Mouse (Mus musculus) cerebellum, adult 18-20 months (tissue): ENCODE data around the gene Trit1.
"Not testable (repeated sequence)": the region's sequence is repeated elsewhere in the genome, so short reads cannot be mapped to it uniquely, and the experiment has no call there.

ENCODE experiments used
- DNase-seq, 2 experiments: peaks; one replicate each; pipeline ENCODE4 v3.0.0; 2021

Gene Trit1

DNA sequence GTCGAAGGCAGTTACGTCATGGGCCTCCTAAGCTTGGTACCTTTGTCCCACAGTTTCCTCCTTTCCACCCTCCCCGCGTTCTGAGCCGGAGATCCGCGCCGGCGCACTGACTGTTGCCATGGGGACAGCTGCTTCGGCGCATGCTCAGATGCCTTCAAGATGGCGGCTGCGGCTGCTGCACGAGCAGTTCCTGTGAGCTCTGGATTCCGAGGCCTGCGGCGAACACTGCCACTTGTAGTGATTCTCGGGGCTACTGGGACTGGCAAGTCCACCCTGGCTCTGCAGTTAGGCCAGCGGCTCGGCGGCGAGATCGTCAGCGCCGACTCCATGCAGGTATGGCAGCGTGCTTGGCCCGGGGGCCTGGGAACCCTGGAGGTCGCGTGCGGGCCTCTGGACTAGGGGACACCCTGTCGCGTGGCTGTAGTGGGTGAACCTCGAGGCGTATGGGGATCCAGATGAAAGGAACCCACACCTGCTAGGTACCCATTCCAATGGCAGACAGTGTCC is at the start of gene Trit1:
Gene Trit1 (plus strand): TSS at position 147 of the 507 bp plus-strand sequence.
- DNase-seq = peak; percentile 95 to 96

DNA sequence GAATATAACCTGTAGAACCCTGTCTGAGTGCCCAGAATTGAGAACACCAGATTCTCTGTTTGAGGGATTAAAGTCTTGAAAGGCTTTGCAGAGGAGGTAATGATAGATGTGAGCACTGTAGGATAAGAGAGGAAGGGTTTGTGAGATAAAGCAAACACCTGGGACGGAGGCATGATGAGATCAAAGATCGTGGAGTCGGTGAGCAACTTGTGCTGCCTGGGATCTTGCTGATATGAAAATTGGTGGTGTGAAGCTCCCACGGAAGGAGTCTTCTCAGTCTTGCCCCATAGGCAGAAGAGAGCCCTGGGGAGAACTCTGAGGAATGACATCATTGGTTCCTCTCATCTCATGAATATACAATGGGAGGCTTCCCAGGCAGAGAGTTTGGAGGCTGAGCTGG is 48.3 kb upstream of the Trit1 start:
- no peak for DNase-seq

DNA sequence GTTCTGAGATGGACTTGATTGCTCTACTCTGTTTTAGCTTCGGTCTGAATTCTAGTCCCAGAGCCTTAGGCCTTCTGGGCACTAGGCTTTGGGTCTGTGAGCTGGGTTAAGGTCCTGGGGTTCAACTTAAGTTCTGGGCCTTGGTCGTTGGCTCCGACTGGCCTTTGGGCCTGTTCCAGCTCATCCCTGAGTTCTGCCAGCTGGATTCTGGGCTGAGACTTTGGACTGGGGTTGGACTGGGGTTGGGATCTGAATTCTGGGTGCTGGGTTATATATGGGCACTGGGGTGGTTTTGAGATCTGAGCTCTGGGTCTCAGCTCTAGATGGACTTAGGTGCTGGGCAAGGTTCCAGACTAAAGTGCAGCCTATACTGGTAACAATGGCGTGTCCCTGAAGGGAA is 45.2 kb upstream of the Trit1 start:
- no peak for DNase-seq

DNA sequence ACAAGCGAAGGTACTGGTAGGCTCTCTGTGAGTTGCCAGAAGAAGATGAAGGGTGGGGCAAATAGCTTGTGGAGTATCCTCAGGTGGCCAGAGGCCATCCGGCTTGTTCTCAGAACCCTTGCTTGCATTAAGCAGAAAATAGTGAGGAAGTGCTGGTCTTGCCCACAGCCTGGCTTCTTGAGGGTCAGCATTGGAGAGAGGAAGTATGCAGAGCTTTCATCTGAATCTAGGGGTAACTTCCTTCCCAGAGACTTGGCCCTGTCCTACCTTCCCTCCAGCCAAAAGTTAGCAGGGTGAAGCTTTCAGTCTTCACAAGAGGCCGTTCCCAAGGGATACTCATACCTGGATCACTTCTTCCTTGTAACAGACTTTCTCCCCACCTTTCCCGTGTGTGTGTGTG is 44.8 kb upstream of the Trit1 start:
- DNase-seq = no peak

DNA sequence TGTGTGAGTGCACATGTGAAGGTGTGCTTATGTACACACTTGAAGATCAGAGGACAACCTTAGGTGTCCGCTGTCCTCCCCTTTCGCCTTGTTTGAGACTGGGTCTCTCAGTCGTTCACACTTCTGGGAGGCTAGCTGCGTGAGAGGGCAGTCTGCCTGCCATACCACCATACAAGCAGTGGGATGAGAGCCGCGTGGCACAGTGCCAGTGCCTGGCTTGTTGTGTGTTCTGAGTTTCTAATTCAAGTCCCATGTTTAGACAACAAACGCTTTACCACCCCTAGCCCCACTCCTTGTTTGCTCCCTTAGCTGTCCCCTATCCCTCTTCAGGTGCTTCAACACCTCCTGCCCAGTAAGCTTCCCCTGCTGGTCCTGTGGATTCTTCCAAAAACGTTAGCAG is 44.3 kb upstream of the Trit1 start:
- DNase-seq = no peak

DNA sequence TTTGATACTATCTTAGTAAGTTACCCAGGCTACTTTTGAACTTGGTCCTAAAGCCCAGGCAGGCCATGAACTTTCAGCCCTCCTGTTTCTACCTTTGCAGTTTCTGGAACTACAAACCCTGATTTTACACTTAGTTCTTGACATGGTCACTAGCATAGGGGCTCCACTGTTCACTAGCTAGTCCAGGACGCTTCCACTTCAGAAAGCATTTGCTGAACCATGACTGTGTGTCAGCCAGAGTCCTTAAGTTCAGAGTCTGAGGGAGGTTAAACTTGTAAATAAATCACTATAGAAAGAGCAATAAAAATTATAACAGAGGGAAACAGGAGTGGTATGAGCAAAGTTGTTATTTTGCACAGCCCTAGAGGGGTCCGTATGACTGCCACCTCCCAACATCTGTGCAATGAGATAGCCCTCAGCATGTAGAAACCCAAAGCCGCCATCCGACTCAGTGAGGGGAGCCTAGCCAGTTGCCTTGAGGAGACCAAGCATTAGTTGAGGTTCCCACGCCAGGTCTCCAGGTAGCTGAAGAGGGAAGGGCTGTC is 41.3 kb upstream of the Trit1 start:
- DNase-seq = no peak

DNA sequence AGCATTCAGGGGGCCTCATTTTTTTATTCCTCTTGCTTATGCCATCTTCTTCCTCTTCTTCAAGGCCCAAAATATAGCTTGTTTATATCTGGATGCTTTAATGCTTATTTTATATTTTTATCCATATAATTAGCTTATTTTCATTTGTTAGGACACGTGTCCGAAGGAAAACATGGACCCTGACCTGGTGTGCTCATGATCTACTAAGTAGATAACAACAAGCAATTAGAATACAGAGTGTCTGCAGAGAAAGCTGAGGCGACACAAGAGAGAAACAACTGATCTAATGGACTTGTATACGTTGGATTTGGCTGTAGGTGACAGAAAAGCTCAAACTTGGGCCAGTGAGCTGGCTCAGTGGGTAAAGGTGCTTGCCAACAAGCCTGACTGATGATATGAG is 39.5 kb upstream of the Trit1 start:
- DNase-seq = no peak

DNA sequence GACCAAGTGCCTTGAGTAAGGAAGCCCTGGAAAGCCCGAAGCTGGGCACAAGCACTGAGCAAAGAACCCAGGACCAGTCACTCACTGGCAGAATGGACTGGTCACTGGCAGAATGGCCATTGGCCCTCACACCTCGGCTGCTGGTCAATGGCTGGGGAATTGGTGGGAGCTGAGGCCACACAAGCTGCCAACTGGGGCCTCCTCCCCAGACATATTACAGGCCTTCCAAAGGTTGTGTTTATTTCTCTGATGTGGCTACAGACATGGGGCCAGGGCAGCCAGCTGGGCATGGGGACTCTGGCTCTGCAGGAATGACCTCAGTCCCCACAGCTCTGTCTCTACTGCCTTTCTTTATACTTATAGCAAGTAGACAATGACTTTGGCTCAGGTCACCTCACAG is 37.5 kb upstream of the Trit1 start:
- DNase-seq = no peak

DNA sequence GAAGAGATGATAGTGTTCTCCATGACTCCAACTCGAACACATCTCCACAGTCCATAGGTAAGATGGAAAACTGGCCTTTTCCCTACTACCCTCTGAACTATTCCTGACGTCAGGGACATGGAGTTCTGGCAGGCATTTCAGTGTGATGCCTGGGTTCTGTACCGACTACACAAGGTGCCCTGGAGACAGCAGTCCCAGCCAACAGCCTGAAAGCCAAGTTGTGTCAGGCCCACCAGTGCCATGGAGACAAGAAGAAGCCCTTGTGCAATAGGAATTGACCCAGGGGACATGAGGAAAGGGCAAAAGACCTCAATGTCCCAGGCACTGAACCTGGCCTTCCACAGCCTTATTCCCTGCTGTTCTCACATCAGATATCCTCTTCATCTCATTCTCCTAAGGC is 36.6 kb upstream of the Trit1 start:
- DNase-seq = no peak

DNA sequence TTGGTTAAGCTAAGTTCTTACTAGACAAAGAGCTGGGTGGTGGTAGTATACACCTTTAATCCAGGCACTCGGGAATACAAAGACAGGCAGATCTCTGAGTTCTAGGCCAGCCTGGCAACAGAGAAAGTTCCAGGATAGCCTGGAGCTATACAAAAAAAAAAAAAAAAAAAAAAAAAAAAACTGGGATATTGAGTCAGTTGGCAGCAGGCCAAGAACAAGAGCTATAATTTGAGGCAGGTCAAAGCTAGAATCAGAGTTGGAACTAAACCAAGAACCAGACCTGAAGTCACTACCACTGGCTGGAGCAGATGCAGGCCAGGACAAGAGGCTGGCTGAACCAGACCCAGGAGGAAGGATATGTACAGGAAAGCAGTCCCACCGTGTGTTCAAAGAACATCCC is 35.7 kb upstream of the Trit1 start:
- no peak for DNase-seq

DNA sequence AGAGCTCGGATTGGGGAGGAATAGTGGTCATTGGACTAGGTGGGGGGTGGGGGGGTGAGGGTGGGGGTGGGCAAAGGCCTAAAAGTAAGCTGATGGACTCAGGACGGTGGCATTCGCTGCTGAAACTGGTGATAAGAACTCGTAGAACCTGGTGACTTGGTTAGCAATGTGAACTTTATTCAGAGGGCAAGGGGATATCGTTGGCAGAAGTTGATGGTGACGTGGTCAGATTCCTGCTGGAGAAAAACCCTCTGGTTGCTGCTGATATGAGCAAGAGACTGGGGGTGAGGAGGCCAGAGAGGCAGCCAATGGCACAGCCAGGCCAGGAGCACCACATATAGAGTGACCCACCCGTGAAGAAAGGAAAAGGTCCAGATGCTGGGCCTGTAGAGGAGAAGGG is 35.2 kb upstream of the Trit1 start:
- no peak for DNase-seq

DNA sequence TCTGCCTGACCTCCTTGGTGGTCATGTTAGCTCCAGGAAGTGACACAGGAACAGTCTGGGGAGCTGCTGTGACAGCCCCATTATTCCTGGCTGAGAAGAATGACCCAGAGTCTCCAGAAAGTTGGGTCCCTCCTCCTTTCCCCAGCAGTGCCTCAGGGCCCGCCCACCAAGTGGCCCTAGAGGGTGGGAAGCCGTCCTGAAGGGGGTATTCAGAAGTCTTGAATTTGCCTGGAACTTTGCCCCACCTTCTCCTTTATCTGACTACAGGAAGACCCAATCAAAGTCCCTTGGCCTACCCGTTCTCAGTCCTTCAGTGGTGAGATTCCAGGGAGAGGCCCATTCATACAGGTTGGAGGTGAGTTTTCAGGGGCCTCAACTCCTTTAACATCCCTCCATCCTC is 34.5 kb upstream of the Trit1 start:
- no peak for DNase-seq

DNA sequence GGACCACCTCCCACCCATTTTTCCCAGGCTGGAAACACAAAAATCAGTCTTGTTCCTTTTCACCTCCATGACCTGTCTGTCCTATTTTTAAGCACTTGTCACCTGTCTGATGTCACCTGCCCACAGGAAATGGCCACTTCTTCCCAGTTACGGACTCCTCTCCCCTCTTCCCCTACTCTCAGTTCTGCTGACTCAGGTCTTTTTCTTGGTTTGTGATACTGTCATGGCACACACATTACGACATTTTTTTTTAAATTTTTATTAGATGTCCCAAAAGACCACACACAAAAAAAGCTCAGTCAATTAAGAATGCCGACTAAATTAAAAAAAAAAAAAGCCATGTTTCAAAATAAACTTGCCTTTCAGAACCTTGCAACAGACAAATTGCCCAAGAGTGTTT is 33.9 kb upstream of the Trit1 start:
- DNase-seq = no peak

DNA sequence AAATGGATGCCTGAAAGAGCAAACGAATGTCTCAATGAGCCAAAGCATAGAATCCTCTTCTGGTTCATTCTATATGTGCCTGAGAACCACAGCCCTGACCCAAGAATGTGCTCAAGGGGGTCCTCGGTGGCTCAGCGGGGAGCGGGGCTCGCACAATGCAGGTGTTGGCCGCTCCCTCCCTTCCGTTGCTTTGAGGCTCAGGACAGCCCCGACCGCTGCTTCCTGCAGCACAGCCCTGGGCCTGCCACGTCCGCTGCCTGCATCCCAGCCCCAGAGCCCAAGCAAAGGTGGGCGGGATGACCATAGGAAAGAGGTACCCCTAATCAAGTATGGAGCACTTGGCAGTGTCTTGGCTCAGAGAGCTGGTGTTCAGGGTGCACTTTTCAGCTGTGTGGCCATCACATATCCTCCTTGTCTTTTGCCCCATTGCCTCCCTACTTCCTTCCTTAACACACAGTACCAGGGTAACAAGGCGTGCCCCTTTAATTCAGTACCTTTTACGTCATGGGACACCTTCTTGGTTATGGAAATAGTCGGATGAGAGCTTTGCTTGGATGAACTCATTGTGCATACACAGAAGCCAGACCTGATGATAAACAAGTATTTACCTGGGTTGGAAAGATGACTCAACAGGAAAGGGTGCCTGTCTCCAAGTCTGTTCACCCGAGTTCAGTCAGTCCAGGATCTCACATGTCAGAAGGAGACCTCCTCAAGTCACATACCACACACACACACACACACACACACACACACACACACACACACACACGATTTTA is 32.7 kb upstream of the Trit1 start:
- DNase-seq = no peak

DNA sequence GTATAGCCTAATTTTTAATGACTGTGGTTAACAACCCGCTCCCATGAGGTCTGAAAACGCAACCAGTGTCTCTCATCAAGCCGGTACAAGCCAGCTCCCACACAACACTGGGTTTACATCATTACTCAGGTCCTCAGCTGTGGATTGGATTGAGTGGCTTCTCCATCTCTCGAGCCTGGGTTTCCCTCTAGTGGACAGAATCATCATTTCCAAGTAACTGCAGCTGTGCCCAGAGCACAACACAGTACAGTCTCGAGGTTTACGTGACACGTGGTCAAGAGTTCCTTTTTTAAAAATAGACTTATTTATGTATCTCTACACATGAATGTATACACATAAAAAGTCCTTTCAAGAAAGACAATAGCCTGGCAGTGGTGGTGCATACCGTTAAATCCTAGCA is 31.3 kb upstream of the Trit1 start:
- peak; percentile 25 to 42 for DNase-seq

DNA sequence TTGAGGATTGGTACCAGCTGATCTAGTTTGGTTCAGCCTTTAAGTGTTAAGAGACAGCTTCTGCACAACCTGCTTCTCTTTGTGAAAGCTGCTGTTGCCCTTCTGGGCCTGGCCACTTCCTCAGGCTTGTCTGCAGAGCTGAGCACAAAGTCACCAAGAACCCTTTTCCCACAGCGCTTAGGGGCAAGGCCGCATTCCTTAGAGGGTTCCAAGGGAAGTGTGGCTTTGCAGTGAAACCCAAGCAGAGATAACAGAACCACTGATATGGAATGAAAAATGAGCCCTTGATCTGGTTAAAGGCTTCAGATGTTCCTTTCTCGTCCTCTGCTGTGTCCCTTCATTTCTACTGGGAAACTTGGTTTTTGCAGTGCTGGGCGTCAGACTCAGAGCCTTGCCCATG is 29.0 kb upstream of the Trit1 start:
- DNase-seq = no peak

DNA sequence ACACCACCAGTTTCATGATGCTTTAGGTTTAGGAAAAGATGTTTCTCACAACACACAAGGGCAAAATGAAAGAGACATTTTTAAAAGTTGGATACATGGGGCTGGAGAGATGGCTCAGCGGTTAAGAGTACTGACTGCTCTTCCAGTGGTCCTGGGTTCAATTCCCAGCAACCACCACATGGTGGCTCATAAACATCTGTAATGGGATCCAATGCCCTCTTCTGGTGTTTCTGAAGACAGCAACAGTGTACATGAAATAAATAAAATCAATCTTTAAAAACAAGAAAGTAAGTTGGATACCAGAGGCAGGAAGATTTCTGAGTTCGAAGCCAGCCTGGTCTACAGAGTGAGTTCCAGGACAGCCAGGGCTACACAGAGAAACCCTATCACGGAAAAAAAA is 28.4 kb upstream of the Trit1 start:
- not testable (repeated sequence) for DNase-seq

DNA sequence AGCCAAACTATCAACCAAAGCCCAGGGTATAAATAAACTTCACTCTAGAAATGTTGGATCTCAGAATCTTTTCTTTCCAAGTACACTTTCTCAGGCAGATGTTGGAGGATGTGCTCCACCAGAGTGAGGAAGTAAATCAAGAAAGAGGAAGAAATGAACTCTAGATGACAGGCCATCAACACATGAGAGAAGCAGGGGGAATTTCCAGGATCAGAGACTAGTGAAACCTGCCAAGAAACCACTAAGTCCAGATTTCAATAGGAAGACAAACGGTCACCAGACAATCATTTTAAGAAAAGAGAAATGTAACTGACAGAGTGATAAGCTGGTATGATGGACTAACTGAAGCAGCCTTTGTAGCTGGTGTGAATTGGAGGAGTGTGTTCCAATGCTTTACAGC is 25.2 kb upstream of the Trit1 start:
- no peak for DNase-seq

DNA sequence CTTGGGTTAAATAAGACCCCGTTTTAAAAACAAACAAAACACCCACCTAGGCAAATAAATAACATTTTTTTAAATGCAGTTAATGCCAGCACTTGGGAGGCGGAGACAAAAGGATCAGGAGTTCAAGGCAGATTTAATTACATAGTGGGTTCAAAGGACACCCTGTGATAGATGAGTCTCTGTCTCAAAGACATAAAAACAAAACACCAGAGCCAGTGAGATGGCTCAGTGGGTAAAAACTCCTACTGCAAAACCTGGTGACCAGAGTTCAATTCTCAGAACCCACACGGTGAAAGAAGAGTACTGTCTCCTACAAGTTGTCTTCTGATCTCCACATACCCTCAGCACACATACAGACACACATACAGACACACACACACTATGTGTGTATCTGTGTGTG is 24.1 kb upstream of the Trit1 start:
- DNase-seq = no peak

DNA sequence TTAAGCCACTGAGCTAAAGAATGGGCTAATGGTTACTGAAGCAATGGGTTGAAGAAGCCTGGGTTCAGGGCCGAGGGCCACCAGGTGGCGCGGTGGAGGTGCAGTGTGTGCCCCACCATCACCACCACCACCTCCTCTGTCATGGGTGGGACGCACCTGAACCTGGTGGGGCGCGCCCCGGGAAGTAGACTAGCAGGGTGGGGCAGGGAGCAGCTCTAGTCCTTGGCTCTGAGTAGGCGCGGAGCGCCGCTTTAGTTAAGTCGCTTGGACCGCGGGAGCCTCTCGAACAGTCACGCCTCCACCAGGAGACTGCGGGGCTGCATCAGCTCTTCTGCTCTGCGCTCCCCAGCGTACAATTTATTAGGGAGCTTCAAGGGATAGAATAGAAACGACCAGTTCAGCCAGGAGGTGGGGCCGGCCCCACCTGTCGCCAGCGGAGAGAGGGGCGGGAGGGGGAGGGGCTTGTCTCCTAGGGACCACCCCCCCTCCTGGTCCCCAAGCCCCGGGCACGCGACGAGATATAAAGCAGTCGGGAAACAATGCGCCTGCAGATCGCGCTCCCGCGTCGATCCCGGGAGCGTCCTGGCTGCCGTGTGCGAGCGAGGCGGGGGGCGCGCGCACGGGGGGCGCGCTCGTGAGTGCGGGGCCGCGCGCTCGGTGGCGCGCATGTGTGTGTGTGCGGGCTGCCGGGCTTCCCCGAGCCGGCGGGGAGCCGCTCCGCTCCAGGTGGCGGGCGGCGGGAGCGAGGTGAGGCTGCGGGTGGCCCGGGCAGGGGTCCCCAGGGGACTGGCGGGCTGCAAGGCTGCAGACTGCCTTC is 20.8 kb upstream of the Trit1 start, which contains the start of gene Mycl:
Gene Mycl (plus strand): TSS at position 249 of the 817 bp plus-strand sequence.
- peak; percentile 89 to 92 for DNase-seq

DNA sequence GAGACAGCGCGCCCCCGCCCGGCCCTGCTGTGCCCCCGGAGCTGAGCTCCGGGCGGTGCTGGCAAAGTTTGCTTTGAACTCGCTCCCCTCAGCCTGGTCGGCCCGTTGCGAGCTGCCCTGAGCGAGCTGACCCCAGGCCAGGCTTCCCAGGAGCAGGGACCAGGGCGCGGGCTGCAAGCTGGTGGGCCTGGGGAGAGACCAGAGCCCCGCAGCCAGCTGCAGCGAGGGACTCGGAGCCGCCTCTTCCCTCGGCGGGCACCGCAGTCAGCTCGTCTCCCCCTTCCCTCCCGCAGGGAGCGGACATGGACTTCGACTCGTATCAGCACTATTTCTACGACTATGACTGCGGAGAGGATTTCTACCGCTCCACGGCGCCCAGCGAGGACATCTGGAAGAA is 20.2 kb upstream of the Trit1 start:
- peak; percentile 14 to 41 for DNase-seq

DNA sequence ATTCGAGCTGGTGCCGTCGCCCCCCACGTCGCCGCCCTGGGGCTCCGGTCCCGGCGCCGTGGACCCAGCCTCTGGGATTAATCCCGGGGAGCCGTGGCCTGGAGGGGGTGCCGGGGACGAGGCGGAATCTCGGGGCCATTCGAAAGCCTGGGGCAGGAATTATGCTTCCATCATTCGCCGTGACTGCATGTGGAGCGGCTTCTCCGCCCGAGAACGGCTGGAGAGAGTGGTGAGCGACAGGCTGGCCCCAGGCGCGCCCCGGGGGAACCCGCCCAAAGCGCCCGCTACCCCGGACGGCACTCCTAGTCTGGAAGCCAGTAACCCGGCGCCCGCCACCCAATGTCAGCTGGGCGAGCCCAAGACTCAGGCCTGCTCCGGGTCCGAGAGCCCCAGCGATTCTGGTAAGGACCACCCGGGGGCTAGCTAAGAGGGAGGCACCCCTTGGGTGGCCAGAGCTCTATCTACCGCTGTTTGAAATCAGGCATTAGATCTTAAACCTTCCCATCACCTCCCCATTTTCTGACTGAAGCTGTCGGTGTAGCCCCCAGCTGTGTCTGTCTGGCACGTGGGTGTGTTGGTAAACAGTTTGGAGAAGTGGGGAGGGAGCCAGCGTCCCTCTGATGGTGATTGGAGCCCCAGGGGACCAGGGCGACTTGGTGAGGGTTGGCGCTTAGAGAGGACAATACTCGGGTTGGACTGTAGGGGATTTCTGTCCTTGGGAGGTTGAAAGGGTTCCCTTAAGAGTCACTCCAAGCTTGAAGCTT is 19.6 kb upstream of the Trit1 start:
- DNase-seq = peak in 1 of 2 experiments; percentile 32
